Mouse (Mus musculus) thymus, adult 2 months (tissue): Measurements from ENCODE around the gene Gimap8.

Source experiments
- CTCF ChIP-seq: fragments of 200-500 bp; IDR thresholded peaks from 2 replicates; pipeline ENCODE4 v1.5.1; 2012; ENCODE audit warnings: mild to moderate bottlenecking, control low read depth, low read length, moderate library complexity, borderline replicate concordance; ENCODE audit not compliant: control insufficient read depth, poor library complexity, insufficient read depth; ENCODE audit errors: extremely low read depth
- POLR2A ChIP-seq: fragments of 200-500 bp; IDR thresholded peaks from 2 replicates; pipeline ENCODE4 v1.6.1; 2012; ENCODE audit warnings: mild to moderate bottlenecking, low read length, control low read depth, moderate library complexity; ENCODE audit not compliant: control insufficient read depth, poor library complexity, insufficient read depth; ENCODE audit errors: extremely low read depth

DNA sequence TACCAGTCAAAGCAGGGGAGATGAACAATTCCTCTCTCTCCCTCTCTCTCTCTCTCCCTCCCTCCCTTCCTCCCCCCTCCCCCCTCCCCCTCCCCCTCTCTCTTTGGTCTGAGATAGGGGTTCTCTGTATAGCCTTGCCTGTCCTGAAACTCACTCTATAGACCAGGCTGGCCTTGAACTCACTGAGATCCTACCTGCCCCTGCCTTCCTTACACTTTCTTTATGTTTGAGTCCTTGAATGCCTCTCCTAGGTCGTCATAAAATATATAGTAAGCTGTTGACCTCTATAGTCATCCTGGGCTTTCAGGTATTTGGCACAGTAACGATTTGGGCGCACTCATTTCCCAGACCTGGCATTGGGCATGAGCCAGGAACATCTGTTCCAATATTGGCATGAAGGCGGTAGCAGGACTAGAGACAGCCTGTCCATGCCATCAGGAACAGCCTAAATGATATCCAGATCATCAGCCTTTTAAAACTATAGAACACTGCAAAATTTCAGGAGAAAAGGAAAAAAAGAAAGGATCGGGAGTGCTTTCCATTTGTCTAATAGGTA is 29.9 kb downstream of the Gimap8 start:
- no peak for TF ChIP-seq POLR2A
- no peak for TF ChIP-seq CTCF
